Mouse (Mus musculus) stomach, embryonic 15.5 days (tissue): ENCODE results near the gene Hes5. TPM values are rescaled to one million over a fixed set of nuclear protein-coding genes. Genes with fewer than 3 reads are reported as not detected.

Source experiments
- ATAC-seq: fragments of 200-750 bp; cut with Nextera tagmentation; 2 replicates; pipeline ENCODE4 v1.8.0; 2017; ENCODE audit warnings: low read depth, moderate number of reproducible peaks, moderate TSS enrichment; ENCODE audit not compliant: insufficient read depth, low FRiP score
- H3K27ac ChIP-seq: fragments of 300-500 bp; sonication (generic); 2 replicates; pipeline ENCODE4 v1.5.1; 2015; ENCODE audit warnings: mild to moderate bottlenecking, inconsistent platforms
- H3K27me3 ChIP-seq: fragments of 300-500 bp; sonication (generic); replicated peaks from 2 replicates; pipeline ENCODE4 v1.6.1; 2015; ENCODE audit warnings: inconsistent platforms
- H3K36me3 ChIP-seq: fragments of 300-500 bp; sonication (generic); 2 replicates; pipeline ENCODE4 v1.6.1; 2015; ENCODE audit warnings: inconsistent platforms
- H3K4me1 ChIP-seq: fragments of 300-500 bp; sonication (generic); 2 replicates; pipeline ENCODE4 v1.6.1; 2015; ENCODE audit warnings: inconsistent platforms
- H3K4me2 ChIP-seq: fragments of 300-500 bp; sonication (generic); 2 replicates; pipeline ENCODE4 v1.6.1; 2015; ENCODE audit warnings: mild to moderate bottlenecking, inconsistent platforms
- H3K4me3 ChIP-seq: fragments of 300-500 bp; sonication (generic); replicated peaks from 2 replicates; pipeline ENCODE4 v1.5.1; 2015; ENCODE audit warnings: inconsistent platforms
- H3K9ac ChIP-seq: fragments of 300-500 bp; sonication (generic); 2 replicates; pipeline ENCODE4 v1.6.1; 2015; ENCODE audit warnings: inconsistent platforms
- H3K9me3 ChIP-seq: fragments of 300-500 bp; sonication (generic); 2 replicates; pipeline ENCODE4 v1.6.1; 2016; ENCODE audit warnings: inconsistent platforms
- WGBS: fragments of 180-500 bp; shearing (Covaris S2); methylation state at CpG from one replicate; pipeline ENCODE4 v1.1.7; 2015; 5-methylcytosine and 5-hydroxymethylcytosine counted together
- polyA plus RNA-seq: library from polyadenylated mRNA; unstranded; fragments of >200 nt; fragmentation: Nextera tagmentation; extraction: Ambion mirVana; gene quantifications from 2 replicates; pipeline ENCODE4 v1.2.1, GENCODE M21; 2015

The Hes5 gene
- polyA plus RNA-seq, 1 experiment from 2014 or later, result 2.5 TPM

- H3K9ac ChIP-seq, result 0 out of 2 replicates have a peak overlapping the region, but pooled peaks have one; percentile 1
- WGBS, result 25% methylated on average over 20 of the region's 20 CpGs
Observed at GRCm38 (mm10) chr4:154960021-154960689, 568 bp upstream of the Hes5 start.

DNA sequence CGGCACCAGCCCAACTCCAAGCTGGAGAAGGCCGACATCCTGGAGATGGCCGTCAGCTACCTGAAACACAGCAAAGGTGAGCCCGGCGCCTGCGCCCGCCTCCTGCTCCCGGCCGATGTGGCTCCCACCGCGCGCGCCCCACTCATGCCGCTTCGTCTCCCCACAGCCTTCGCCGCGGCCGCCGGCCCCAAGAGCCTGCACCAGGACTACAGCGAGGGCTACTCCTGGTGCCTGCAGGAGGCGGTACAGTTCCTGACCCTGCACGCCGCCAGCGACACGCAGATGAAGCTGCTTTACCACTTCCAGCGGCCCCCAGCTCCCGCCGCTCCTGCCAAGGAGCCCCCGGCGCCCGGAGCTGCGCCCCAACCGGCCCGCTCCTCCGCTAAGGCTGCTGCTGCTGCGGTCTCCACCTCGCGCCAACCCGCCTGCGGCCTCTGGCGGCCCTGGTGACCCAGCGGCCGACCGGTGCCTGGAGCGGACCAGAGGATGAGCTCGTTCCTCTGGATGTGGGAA is 559 bp downstream of the Hes5 start:
- H3K36me3 ChIP-seq, result 0 out of 2 replicates have a peak, but pooled peaks cover 1% of the 10 kb centered on the region
- under 1% methylated on average over 47 of the region's 47 CpGs for WGBS
- H3K4me3 ChIP-seq, result peak overlapping the region; percentile 37
- ATAC-seq, result no peak
- H3K4me1 ChIP-seq, result peaks cover 46% of the 10 kb centered on the region
- H3K9me3 ChIP-seq, result no peaks in the 10 kb centered on the region
- H3K27ac ChIP-seq, result no peak overlapping the region
- H3K4me2 ChIP-seq, result peak overlapping the region; percentile 83
- peaks cover 65% of the 10 kb centered on the region for H3K27me3 ChIP-seq
- 0 out of 2 replicates have a peak overlapping the region, but pooled peaks have one; percentile 9 for H3K9ac ChIP-seq

More at GRCm38 (mm10) chr4:154960021-154960689, 568 bp upstream of the Hes5 start:
- Histone ChIP-seq H3K4me3 (peak overlapping the region; percentile 37), H3K4me1 (peaks cover 40% of the 10 kb centered on the region), H3K27ac (no peak overlapping the region), H3K9me3 (no peaks in the 10 kb centered on the region), H3K36me3 (no peaks in the 10 kb centered on the region), H3K27me3 (peaks cover 69% of the 10 kb centered on the region), H3K4me2 (peak overlapping the region; percentile 83)
- ATAC-seq, result no peak

- H3K4me3 ChIP-seq, result peak overlapping the region; percentile 37; the same call in 1 of the 2 replicates
- H3K27ac ChIP-seq, result no peak overlapping the region
- peaks cover 62% of the 10 kb centered on the region for H3K27me3 ChIP-seq
- 0 out of 2 replicates have a peak, but pooled peaks cover 6% of the 10 kb centered on the region for H3K36me3 ChIP-seq
- peak overlapping the region; percentile 83 for H3K4me2 ChIP-seq
- ATAC-seq, result no peak
- no peaks in the 10 kb centered on the region for H3K9me3 ChIP-seq
- 24% methylated on average over 13 of the region's 13 CpGs for WGBS
- H3K4me1 ChIP-seq, result peaks cover 47% of the 10 kb centered on the region
- H3K9ac ChIP-seq, result no peak overlapping the region
Observed at GRCm38 (mm10) chr4:154961911-154962310, 1.2 kb downstream of the Hes5 start.

GRCm38 (mm10) chr4:154962683-154963082 is 2.0 kb downstream of the Hes5 start:
- Histone ChIP-seq H3K4me2 (peak overlapping the region; percentile 60; the same call in 1 of the 2 replicates), H3K4me1 (peaks cover 47% of the 10 kb centered on the region)

DNA sequence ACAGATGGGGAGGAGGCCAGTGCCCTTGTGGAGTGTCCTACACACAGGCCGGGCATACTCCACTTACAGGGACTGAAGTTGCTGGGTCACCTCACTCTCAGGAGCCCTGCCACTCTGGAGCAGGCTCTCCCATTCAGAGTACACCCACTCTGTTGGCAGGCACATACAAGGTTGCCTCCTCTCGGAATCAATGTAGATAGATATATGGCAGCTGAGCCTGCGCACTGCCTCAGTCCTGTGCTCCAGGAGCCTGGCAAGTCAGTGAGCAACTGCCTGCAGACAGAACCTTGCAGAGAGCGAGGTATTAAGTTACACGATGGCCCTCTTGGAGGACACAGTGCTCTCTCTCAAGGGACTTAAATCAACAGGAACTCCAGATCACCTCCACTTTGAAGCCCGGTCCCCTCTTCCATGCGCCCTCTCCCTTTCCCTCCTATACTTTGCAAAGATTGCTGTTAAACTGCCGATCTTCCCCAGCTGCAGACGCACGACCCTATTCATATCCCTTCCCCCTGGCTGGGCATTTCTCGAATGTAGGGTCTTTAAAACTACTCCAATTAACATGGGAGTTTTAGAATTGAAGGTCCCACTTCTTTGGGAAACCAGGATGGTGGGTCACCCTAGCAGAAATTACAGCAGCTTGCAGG is 2.6 kb downstream of the Hes5 start:
- H3K4me1 ChIP-seq, result peaks cover 42% of the 10 kb centered on the region
- peak overlapping the region; percentile 60 for H3K4me2 ChIP-seq
- H3K9ac ChIP-seq, result no peak overlapping the region
- 0 out of 2 replicates have a peak, but pooled peaks cover 6% of the 10 kb centered on the region for H3K36me3 ChIP-seq
- no peak for ATAC-seq
- H3K9me3 ChIP-seq, result no peaks in the 10 kb centered on the region
- peak overlapping the region; percentile 63 for H3K4me3 ChIP-seq
- H3K27ac ChIP-seq, result no peak overlapping the region
- H3K27me3 ChIP-seq, result peaks cover 50% of the 10 kb centered on the region
- WGBS, result 39% methylated on average over 11 of the region's 11 CpGs

More at GRCm38 (mm10) chr4:154962683-154963082, 2.0 kb downstream of the Hes5 start:
- no peak overlapping the region for H3K27ac ChIP-seq
- H3K36me3 ChIP-seq, result 0 out of 2 replicates have a peak, but pooled peaks cover 6% of the 10 kb centered on the region
- no peak for ATAC-seq
- H3K9me3 ChIP-seq, result no peaks in the 10 kb centered on the region
- H3K27me3 ChIP-seq, result peaks cover 55% of the 10 kb centered on the region
- WGBS, result 81% methylated on average over 7 of the region's 7 CpGs
- no peak overlapping the region for H3K4me3 ChIP-seq
- H3K9ac ChIP-seq, result no peak overlapping the region

DNA sequence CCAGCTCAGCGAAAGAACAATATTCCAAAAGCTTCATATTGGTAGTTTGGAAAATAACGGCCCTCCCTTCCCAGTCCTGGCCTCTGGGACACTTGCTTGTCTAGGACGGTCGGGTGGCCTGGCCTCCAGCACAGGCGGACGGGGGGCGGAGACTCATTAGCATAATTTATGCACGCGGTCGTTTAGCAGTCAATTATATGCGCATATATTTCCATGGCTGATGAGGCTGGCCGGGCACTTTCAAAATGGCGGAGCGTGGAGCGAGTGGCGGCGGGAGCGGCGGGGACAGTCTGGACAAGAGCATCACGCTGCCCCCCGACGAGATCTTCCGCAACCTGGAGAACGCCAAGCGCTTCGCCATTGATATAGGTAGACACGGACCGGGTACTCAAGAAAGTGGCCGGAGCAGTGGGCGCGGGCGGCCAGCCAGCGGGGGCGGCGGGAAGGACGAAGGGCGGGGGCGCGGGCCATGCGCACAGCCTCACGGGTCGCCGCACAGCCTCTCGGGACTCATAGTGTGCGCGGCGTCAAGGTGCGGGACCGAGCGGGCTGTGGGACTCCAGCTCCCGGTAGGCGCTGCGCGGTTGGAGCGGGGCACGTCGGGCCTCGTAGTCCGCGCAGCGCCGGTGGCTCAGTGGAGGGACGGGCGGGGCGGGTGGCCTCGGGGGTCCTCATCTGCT is 3.3 kb downstream of the Hes5 start, which contains the start of gene Pank4:
TSS of gene Pank4 (plus strand) at position 223 of the 680 bp plus-strand sequence.
- Histone ChIP-seq H3K27me3 (peaks cover 43% of the 10 kb centered on the region), H3K4me1 (peaks cover 39% of the 10 kb centered on the region), H3K27ac (peak within 1 kb of the TSS; percentile 79), H3K9ac (peak within 1 kb of the TSS; percentile 59), H3K4me2 (peak within 1 kb of the TSS; percentile 60), H3K36me3 (peaks cover 7% of the 10 kb centered on the region; the same call in 1 of the 2 replicates), H3K9me3 (no peaks in the 10 kb centered on the region), H3K4me3 (peak within 1 kb of the TSS; percentile 63)
- WGBS, result under 1% methylated on average over 60 of the region's 66 CpGs
- ATAC-seq, result peak; percentile 92

GRCm38 (mm10) chr4:154964581-154965235 is 4.0 kb downstream of the Hes5 start:
- H3K4me1 ChIP-seq, result peaks cover 39% of the 10 kb centered on the region
- H3K36me3 ChIP-seq, result peaks cover 14% of the 10 kb centered on the region
- peak overlapping the region; percentile 63 for H3K4me3 ChIP-seq
- 1% methylated on average over 34 of the region's 36 CpGs for WGBS
- H3K9ac ChIP-seq, result peak overlapping the region; percentile 59
- peaks cover 36% of the 10 kb centered on the region for H3K27me3 ChIP-seq
- H3K27ac ChIP-seq, result peak overlapping the region; percentile 79
- no peaks in the 10 kb centered on the region for H3K9me3 ChIP-seq
- H3K4me2 ChIP-seq, result peak overlapping the region; percentile 60
- ATAC-seq, result peak; percentile 23; the same call in 1 of the 2 replicates

DNA sequence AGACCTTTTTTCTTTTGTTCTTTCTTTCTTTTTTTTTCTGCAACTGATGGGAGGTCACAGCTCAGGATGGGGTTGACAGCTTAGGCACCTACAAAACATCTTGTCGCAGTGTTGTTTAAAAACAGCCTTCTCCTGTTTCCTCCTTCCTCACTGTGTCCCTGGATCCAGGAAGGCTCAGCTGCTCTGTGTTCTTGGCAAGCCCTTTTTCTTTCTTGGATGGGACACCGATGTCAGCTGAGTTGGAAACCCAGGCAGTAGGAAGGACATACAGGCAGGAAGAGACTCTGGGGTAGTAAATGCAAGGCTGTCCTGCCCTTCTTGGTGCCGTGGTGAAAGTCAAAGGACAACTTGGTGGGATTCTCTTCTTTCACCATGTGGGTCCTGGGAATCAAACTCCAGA is 5.1 kb downstream of the Hes5 start:
- Histone ChIP-seq H3K4me2 (no peak overlapping the region), H3K9me3 (no peaks in the 10 kb centered on the region), H3K27me3 (peaks cover 24% of the 10 kb centered on the region), H3K36me3 (peaks cover 26% of the 10 kb centered on the region), H3K4me3 (no peak overlapping the region), H3K9ac (no peak overlapping the region), H3K4me1 (peaks cover 31% of the 10 kb centered on the region), H3K27ac (no peak overlapping the region)
- WGBS, result 71% methylated on average over 3 of the region's 3 CpGs
- no peak for ATAC-seq

- 56% methylated on average over 5 of the region's 5 CpGs for WGBS
- H3K36me3 ChIP-seq, result peaks cover 39% of the 10 kb centered on the region
Observed at GRCm38 (mm10) chr4:154967173-154967572, 6.5 kb downstream of the Hes5 start.

DNA sequence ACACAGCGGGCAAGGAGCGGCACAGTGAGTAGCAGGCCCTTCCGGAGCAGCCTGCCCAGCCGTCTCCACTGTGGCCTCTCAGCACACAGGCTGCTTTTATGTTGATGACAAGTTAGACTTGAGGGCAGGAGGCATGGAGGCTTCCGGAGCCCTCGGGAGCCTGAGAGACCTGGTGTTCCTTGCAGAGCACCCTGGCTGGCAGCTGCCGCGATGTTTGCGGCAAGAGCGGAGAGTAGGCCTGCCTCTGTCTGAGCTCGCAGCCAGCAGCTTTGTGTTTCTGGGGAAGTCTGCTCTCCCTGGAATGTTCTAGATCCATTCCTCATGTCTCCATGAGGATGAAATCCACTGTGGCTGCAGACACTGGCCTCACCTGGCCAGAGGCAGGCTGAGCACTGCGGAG is 11.8 kb downstream of the Hes5 start:
- no peak for ATAC-seq
- peaks cover 84% of the 10 kb centered on the region for H3K36me3 ChIP-seq

More at GRCm38 (mm10) chr4:154967173-154967572, 6.5 kb downstream of the Hes5 start:
- no peak overlapping the region for H3K4me3 ChIP-seq
- H3K9ac ChIP-seq, result no peak overlapping the region
- peaks cover 11% of the 10 kb centered on the region for H3K27me3 ChIP-seq
- ATAC-seq, result no peak
- H3K27ac ChIP-seq, result no peak overlapping the region
- H3K4me1 ChIP-seq, result peaks cover 19% of the 10 kb centered on the region
- no peak overlapping the region for H3K4me2 ChIP-seq
- no peaks in the 10 kb centered on the region for H3K9me3 ChIP-seq

GRCm38 (mm10) chr4:154974163-154974611 is 13.5 kb downstream of the Hes5 start:
- no peak overlapping the region for H3K4me2 ChIP-seq
- H3K9me3 ChIP-seq, result no peaks in the 10 kb centered on the region
- WGBS, result 79% methylated on average over 11 of the region's 11 CpGs
- ATAC-seq, result no peak
- no peak overlapping the region for H3K9ac ChIP-seq
- no peak overlapping the region for H3K4me3 ChIP-seq
- H3K27ac ChIP-seq, result no peak overlapping the region
- H3K27me3 ChIP-seq, result no peaks in the 10 kb centered on the region
- peaks cover 97% of the 10 kb centered on the region for H3K36me3 ChIP-seq
- H3K4me1 ChIP-seq, result no peaks in the 10 kb centered on the region

More for the DNA sequence above, 11.8 kb downstream of the Hes5 start:
- no peaks in the 10 kb centered on the region for H3K9me3 ChIP-seq
- no peak overlapping the region for H3K9ac ChIP-seq
- WGBS, result 98% methylated on average over 12 of the region's 12 CpGs
- no peak overlapping the region for H3K4me3 ChIP-seq
- no peaks in the 10 kb centered on the region for H3K4me1 ChIP-seq
- no peak overlapping the region for H3K27ac ChIP-seq
- H3K4me2 ChIP-seq, result no peak overlapping the region
- H3K27me3 ChIP-seq, result no peaks in the 10 kb centered on the region
